ENCODE assay signal across 8 mouse cellular contexts in the genomic region with DNA sequence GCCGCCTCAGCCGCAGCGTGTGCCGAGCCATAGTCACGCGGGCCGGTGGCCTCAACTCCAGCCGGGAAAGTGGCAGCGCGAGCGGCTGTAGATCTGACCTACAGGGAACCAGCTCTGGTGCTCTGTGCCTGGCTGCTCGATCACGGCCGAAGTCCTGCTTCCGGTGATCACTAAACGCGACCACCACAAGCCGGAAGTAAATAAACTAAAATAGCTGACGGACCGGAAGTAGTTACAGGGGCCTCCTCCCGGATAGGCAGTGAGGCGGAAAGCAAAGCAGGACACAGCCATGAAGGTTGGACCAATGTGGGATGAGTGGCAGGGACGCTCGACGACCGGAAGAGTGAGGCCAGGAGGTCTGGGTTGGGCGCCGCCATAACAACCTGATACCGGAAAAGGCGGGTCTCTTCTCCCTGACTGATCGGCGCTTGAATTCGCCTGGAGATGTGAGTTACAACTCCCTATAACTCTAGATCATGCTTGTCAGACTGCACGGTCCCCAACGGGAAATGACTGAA. TPM values are rescaled to one million over a fixed set of nuclear protein-coding genes. Genes with fewer than 3 reads are reported as not detected.
DNase-seq lines count a peak whose midpoint lies in the region; ATAC-seq and TF ChIP-seq lines count a peak whose summit lies in the region.

Chchd5 (plus strand) TSS at position 289 of the 518 bp plus-strand sequence.

- peak within 1 kb of the TSS; percentile 74 for H3K4me3 ChIP-seq in hindbrain, embryonic 10.5 days
- H3K4me3 ChIP-seq in lung, postnatal 0 days (ENCODE audit: low read depth, low read length): peak within 1 kb of the TSS; percentile 54

- peak; percentile 82 for TF ChIP-seq EP300 in lung, postnatal 0 days (IDR thresholded peaks at IDR 0.05)

- H3K4me1 ChIP-seq in hindbrain, embryonic 10.5 days (replicated peaks): peaks cover 25% of the 10 kb centered on the region
- peaks cover 6% of the 10 kb centered on the region; the same call in 1 of the 2 replicates for H3K4me1 ChIP-seq in lung, postnatal 0 days (ENCODE audit: insufficient read depth, low read depth, low read length)

- TF ChIP-seq CTCF in lung, postnatal 0 days (IDR thresholded peaks at IDR 0.05): no peak

- under 1% methylated on average over 35 of the region's 35 CpGs for WGBS in hindbrain, embryonic 10.5 days
- under 1% methylated on average over 35 of the region's 35 CpGs for WGBS in lung, postnatal 0 days

- peak within 1 kb of the TSS; percentile 64 for H3K4me2 ChIP-seq in lung, postnatal 0 days (replicated peaks; ENCODE audit: low read depth, low read length)

- peaks cover 14% of the 10 kb centered on the region for H3K9me3 ChIP-seq in hindbrain, embryonic 10.5 days
- H3K9me3 ChIP-seq in lung, postnatal 0 days (ENCODE audit: low read length): no peaks in the 10 kb centered on the region

- H3K27me3 ChIP-seq in hindbrain, embryonic 10.5 days (ENCODE audit: insufficient read depth, poor library complexity, severe bottlenecking): no peaks in the 10 kb centered on the region
- H3K27me3 ChIP-seq in lung, postnatal 0 days (replicated peaks; ENCODE audit: insufficient read depth, low read length): no peaks in the 10 kb centered on the region

- ATAC-seq in frontal cortex, adult (ENCODE audit: low TSS enrichment): peak; percentile 96
- peak; percentile 100 for ATAC-seq in lung, postnatal 0 days

- H3K36me3 ChIP-seq in hindbrain, embryonic 10.5 days: peaks cover 77% of the 10 kb centered on the region
- H3K36me3 ChIP-seq in lung, postnatal 0 days (ENCODE audit: insufficient read depth, low read length): peaks cover 5% of the 10 kb centered on the region; the same call in 1 of the 2 replicates

- peak; percentile 97 for DNase-seq in MN1 (ENCODE audit: low spot score)
- peak; percentile 97 for DNase-seq in cerebellum, adult 9-10 months
- peak; percentile 94 for DNase-seq in hindbrain, embryonic 10.5 days (ENCODE audit: low spot score)
- DNase-seq in layer of hippocampus, adult 9-11 months: peak; percentile 98
- DNase-seq in lung, postnatal 0 days (ENCODE audit: low spot score): peak; percentile 99
- DNase-seq in ovary, postnatal 14 days (ENCODE audit: low spot score): peak; percentile 78
- peak; percentile 78 for DNase-seq in thymus, postnatal 14 days

- H3K9ac ChIP-seq in lung, postnatal 0 days (replicated peaks; ENCODE audit: low read depth): peak within 1 kb of the TSS; percentile 53

- H3K27ac ChIP-seq in hindbrain, embryonic 10.5 days: peak within 1 kb of the TSS; percentile 90
- peak within 1 kb of the TSS; percentile 89 for H3K27ac ChIP-seq in lung, postnatal 0 days (ENCODE audit: low read length)

RNA-seq across cellular contexts. Expression of gene Chchd5, which starts in this region (rescaled TPM):
- 27.8 and 29.3 TPM in 2 replicates for polyA plus RNA-seq in hindbrain, embryonic 10.5 days (2016; fragmentation: Nextera tagmentation; extraction: Ambion mirVana)
- polyA plus RNA-seq in lung, postnatal 0 days (2015; fragmentation: Nextera tagmentation; extraction: Ambion mirVana): 21.1 and 21.4 TPM in 2 replicates

Comparison
In these comparisons a context has a peak if more than half of its experiments do, and no peak if none do; other contexts are left out.
1. Peak in every context shown above with its lines: DNase-seq, ATAC-seq, H3K4me3 ChIP-seq and H3K27ac ChIP-seq.